Mouse (Mus musculus): ENCODE results near the gene Cyp46a1. TPM values are rescaled to one million over a fixed set of nuclear protein-coding genes. Genes with fewer than 3 reads are reported as not detected.
A peak's percentile ranks its signal among the peaks of the same experiment; 100 is the strongest.

Gene Cyp46a1
- polyA plus RNA-seq, 1 experiment from 2014 or later: 23.1 TPM

DNA sequence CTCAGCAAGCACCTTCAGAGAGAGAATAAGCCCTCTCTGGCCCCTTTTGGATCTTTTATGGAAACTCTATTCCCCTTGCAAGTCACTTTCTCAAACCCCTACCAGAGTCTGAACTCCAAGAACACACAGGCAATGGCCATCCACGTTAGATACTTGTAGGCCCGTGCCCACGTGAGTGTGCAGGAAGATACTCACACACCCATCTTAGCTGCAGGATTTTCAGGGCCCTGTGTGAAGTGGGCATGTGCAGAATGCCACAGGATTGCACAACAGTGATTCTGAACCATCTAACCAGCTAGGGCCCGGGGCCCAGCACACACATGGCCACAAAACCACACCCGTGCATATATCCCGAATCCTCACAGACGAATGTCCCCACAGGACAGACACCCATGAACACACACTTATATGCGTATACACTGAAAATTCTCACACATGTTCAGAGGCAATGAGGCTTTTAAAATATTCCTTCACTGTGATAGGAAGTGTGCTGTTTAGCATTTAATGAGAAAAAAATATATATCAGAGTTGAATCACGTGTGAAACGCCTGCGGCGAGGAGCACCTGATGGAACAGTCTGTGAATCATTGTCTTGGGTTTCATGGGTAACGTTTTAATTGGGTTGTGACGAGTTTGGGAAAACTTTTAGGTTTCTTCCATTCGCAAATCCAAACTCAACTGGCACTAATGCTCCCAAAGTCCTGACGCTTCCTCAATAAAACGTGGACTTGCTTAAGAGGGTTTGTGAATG, 60.5 kb downstream of the Cyp46a1 start:
- no peak overlapping the region for H3K4me3 ChIP-seq
- no peaks in the 10 kb centered on the region for H3K36me3 ChIP-seq (ENCODE audit: poor library complexity, severe bottlenecking)
- H3K27ac ChIP-seq: peak overlapping the region; percentile 79
- no peak overlapping the region for H3K4me2 ChIP-seq
- 84% methylated on average over 17 of the region's 17 CpGs for WGBS
- H3K4me1 ChIP-seq: peaks cover 49% of the 10 kb centered on the region
- no peaks in the 10 kb centered on the region for H3K27me3 ChIP-seq
- no peak overlapping the region for H3K9ac ChIP-seq
- no peaks in the 10 kb centered on the region for H3K9me3 ChIP-seq (replicated peaks)
- ATAC-seq: no peak

DNA sequence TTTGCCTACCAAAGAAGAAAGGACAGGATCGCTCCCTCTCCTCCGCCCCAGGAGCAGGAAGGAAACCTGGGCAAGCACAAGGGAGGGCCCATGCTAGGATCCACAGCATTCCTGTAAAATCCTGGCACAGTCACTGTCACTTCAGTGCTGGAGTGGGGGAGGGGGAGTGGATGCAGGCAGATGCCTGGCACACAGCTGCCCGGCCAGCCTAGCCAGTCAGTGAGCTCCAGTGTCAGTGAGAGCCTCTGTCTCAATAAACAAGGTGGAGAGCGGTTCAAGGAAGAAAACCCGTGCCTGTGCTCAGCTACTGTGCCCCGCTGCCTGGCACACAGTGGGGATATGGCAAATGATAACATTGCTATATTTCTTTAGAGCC, 61.1 kb downstream of the Cyp46a1 start:
- Histone ChIP-seq H3K4me2 (no peak overlapping the region), H3K36me3 (ENCODE audit: poor library complexity, severe bottlenecking) (no peaks in the 10 kb centered on the region), H3K27me3 (no peaks in the 10 kb centered on the region), H3K4me1 (peaks cover 49% of the 10 kb centered on the region), H3K9ac (no peak overlapping the region), H3K27ac (peak overlapping the region; percentile 79), H3K4me3 (no peak overlapping the region), H3K9me3 (replicated peaks) (no peaks in the 10 kb centered on the region)
- ATAC-seq: no peak
- 65% methylated on average over 6 of the region's 6 CpGs for WGBS

DNA sequence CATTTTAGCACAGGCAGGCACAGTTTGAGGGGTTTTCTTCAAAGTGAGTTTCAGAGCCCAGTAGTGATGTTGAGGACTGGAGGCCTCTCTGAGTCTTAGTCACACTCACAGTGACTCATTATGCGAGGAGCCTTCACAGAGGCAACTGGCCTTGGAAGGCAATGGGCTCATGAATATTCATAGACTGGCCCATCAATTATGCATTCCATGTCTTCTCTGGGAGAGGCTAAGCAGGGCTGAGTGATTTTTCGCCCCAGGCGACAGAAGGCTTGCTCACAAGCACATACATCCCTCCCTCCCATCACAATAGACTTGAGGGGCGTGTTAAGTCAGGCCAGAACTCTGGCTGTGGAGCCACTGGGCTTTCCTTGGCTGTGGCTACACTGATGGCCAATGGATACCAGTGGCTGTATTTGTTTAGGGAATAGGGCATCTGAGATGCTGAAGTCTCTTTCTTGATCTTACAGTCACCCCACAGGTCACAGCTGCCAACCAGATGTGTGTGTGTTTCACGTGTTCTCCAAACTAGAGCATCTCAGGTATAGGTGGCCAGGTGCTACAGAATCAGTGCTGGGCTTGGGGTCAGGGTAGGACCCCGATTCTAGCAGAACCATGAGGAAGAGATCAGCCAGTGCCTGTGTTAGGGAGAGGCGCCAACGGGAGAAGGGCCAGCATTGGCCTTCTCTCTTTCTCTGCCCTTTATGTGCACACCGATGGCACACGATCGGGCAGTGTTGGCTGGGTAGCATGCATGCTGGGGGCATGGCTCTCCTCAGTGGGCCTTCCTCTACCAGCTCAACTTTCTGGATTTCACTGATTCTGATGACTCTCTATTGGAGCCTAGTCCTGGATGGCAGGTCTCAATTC, 62.1 kb downstream of the Cyp46a1 start:
- H3K4me3 ChIP-seq: no peak overlapping the region
- H3K27ac ChIP-seq: peak overlapping the region; percentile 79
- peak; percentile 97 for ATAC-seq
- H3K27me3 ChIP-seq: no peaks in the 10 kb centered on the region
- no peaks in the 10 kb centered on the region for H3K36me3 ChIP-seq (ENCODE audit: poor library complexity, severe bottlenecking)
- H3K9me3 ChIP-seq (replicated peaks): no peaks in the 10 kb centered on the region
- no peak overlapping the region for H3K9ac ChIP-seq
- WGBS: 38% methylated on average over 11 of the region's 11 CpGs
- 0 out of 2 replicates have a peak overlapping the region, but pooled peaks have one; percentile 3 for H3K4me2 ChIP-seq
- H3K4me1 ChIP-seq: peaks cover 49% of the 10 kb centered on the region

DNA sequence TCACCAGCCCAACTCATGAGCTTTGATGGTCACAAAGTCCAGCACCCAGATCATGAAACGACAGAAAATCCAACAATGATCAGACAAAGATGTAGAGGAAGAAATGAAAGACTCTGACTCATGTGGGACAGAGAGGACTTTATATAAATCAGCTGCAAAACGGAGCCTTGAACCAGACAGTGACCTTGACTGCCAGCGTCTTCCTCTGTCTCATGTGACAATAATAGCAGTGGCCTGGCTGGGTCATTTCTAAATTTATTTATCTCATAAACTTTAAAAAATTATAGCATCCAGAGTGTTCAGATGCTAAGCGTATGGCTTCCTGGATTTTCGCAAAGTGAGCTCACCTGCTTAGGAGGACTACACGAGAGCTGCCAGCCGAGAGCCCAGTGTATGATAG, 64.5 kb downstream of the Cyp46a1 start:
- Histone ChIP-seq H3K27me3 (no peaks in the 10 kb centered on the region), H3K4me1 (peaks cover 36% of the 10 kb centered on the region), H3K4me2 (no peak overlapping the region), H3K9ac (no peak overlapping the region), H3K27ac (no peak overlapping the region), H3K9me3 (replicated peaks) (no peaks in the 10 kb centered on the region), H3K36me3 (ENCODE audit: poor library complexity, severe bottlenecking) (no peaks in the 10 kb centered on the region), H3K4me3 (no peak overlapping the region)
- WGBS: 94% methylated on average over 7 of the region's 7 CpGs
- ATAC-seq: no peak

DNA sequence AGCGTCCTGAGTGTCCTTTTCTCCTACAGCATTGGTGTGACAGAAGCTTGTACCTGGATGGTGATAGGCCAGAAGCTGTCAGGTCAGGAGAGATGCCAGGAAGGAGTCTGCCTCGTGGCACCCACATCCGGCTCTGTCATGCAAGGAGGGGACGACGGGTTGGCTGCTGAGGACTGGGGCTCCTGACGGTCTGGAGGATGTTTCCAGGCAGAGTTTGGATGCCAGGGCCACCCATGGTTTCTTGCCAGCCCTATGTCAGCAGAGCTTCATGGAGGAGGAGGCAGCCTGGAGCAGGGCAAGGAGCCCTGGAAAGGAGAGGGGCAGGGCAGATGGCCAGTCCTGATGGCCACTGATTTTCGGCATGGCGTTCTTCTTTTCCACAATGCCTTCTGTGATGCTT, 65.0 kb downstream of the Cyp46a1 start:
- no peak overlapping the region for H3K4me2 ChIP-seq

DNA sequence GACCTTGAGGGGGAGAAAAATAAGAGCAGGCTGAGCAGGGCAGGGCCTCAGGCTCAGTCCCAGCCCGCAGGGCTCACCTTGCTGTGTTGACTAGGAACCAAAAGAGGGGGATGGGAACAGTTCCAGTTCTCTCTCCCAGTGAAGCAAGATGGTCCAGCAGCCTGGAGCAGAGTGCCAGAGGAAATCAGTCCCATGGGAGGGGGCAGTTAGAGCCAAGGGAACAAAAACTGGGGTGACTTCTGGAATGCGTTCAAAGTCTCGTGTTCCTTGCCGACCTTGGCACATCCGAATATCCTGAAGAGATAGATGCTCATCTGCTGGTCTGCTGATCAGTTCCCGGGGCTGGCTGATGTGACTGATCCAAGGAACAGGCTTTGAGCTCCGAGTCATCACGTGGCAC, 66.8 kb downstream of the Cyp46a1 start:
- no peaks in the 10 kb centered on the region for H3K36me3 ChIP-seq (ENCODE audit: poor library complexity, severe bottlenecking)
- ATAC-seq: no peak
- H3K4me1 ChIP-seq: peaks cover 21% of the 10 kb centered on the region
- no peak overlapping the region for H3K9ac ChIP-seq
- no peak overlapping the region for H3K27ac ChIP-seq
- 78% methylated on average over 8 of the region's 8 CpGs for WGBS
- H3K4me3 ChIP-seq: no peak overlapping the region
- H3K27me3 ChIP-seq: no peaks in the 10 kb centered on the region
- no peaks in the 10 kb centered on the region for H3K9me3 ChIP-seq (replicated peaks)
- no peak overlapping the region for H3K4me2 ChIP-seq

More for the DNA sequence above, 65.0 kb downstream of the Cyp46a1 start:
- H3K27me3 ChIP-seq: no peaks in the 10 kb centered on the region
- ATAC-seq: no peak
- no peak overlapping the region for H3K27ac ChIP-seq
- H3K36me3 ChIP-seq (ENCODE audit: poor library complexity, severe bottlenecking): no peaks in the 10 kb centered on the region
- no peak overlapping the region for H3K4me3 ChIP-seq
- H3K9ac ChIP-seq: no peak overlapping the region
- WGBS: 92% methylated on average over 8 of the region's 8 CpGs
- H3K4me1 ChIP-seq: peaks cover 36% of the 10 kb centered on the region
- no peaks in the 10 kb centered on the region for H3K9me3 ChIP-seq (replicated peaks)

DNA sequence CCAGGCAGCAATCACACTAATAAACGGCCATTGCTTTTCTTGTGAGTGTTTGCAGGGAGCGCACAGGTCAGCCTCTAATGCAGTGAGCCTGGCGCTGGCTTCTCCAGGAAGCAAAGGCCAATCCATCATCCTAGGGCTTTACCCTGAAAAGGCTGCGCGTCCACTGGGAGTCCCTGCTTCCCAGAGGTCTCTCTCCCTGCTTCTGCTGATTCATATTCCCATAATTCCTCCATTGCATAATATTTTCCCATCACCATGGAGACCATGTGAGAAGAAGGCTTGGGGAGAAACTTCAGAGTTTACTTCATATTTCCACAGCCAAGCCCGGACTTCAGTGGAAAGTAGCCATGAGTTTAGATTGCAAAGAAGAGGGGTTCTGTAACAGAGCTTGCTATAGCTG, 69.8 kb downstream of the Cyp46a1 start:
- Histone ChIP-seq H3K27ac (no peak overlapping the region), H3K4me1 (peaks cover 5% of the 10 kb centered on the region), H3K9me3 (replicated peaks) (no peaks in the 10 kb centered on the region), H3K9ac (no peak overlapping the region), H3K4me3 (no peak overlapping the region), H3K4me2 (no peak overlapping the region), H3K27me3 (no peaks in the 10 kb centered on the region), H3K36me3 (ENCODE audit: poor library complexity, severe bottlenecking) (no peaks in the 10 kb centered on the region)
- ATAC-seq: no peak
- WGBS: 83% methylated on average over 6 of the region's 6 CpGs

DNA sequence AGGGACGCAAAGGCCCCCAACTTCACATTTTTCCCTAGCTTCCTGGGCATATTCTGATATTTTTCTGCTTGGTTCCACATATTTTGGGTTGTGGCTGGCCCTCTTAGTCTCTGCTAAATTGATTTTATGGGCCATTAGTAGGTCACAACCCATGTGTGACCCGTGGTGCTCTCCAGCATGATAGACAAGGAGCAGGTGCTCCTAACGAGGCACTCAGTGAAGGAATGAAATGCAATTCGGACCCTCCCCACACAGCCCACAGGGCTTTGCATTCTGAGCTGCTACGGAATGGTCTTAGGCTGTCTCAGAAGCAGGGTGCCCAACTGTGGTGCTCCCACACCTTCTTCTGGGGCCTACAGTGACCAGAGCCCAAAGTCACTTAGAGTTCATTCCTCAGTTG, 74.9 kb downstream of the Cyp46a1 start:
- H3K36me3 ChIP-seq (ENCODE audit: poor library complexity, severe bottlenecking): no peaks in the 10 kb centered on the region
- no peak overlapping the region for H3K27ac ChIP-seq
- no peak for ATAC-seq
- H3K4me2 ChIP-seq: no peak overlapping the region
- H3K4me1 ChIP-seq: peaks cover 17% of the 10 kb centered on the region
- no peaks in the 10 kb centered on the region for H3K9me3 ChIP-seq (replicated peaks)
- no peak overlapping the region for H3K4me3 ChIP-seq
- no peak overlapping the region for H3K9ac ChIP-seq
- 61% methylated on average over 5 of the region's 5 CpGs for WGBS
- no peaks in the 10 kb centered on the region for H3K27me3 ChIP-seq

DNA sequence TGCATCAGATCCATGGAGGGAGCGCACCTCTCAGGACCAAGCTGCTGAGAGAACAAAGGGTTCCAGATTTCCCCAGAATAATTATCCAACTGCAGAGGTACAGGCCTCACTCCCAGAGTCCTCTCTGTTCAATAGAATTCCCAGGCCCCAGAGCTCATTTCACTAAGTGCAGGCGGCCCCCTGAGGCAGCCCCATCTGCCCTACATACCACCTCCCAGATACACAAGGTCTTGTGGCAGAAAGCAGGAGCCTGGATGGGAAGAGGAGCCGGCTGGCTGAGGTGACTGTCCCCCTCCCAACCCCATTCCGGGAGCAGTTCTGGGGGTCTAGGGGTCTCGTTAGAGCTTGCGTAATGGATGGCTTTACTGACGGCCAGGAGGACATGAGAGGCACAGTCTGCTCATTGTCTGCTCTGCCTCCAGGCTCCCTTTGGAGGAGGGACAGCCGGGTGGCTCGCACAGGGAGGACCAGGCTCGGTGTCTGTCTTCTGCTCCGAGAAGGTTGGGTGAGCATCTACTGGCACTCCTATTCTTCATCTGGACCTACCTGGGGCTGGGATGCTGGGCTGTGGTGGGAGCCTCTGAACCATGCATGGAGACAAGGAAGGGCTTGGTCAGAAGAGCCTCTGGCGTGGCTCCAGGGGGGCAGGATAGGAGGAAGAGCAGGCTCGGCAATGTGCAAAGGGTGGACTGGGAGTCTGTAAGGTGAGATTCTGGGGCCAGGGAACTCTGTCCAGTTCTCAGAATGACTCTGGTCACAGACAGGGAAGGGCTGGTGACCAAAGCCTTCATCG, 76.4 kb downstream of the Cyp46a1 start:
- Histone ChIP-seq H3K4me3 (no peak overlapping the region), H3K9me3 (replicated peaks) (no peaks in the 10 kb centered on the region), H3K27ac (peak overlapping the region; percentile 16), H3K4me2 (no peak overlapping the region), H3K9ac (no peak overlapping the region), H3K27me3 (no peaks in the 10 kb centered on the region), H3K36me3 (ENCODE audit: poor library complexity, severe bottlenecking) (no peaks in the 10 kb centered on the region), H3K4me1 (peaks cover 17% of the 10 kb centered on the region)
- 62% methylated on average over 14 of the region's 14 CpGs for WGBS
- ATAC-seq: no peak

Other genes starting within 250 kb of the Cyp46a1 start
- gene Setd3, start 155.1 kb upstream of the Cyp46a1 start, polyA plus RNA-seq (2015; fragmentation: Nextera tagmentation; extraction: Ambion mirVana): 90.0 and 91.6 TPM in 2 replicates
- 4.5 and 5.3 TPM in 2 replicates for gene Ccnk, start 154.8 kb upstream of the Cyp46a1 start, polyA plus RNA-seq (2015; fragmentation: Nextera tagmentation; extraction: Ambion mirVana)
- gene Ccdc85c, start 59.0 kb upstream of the Cyp46a1 start, polyA plus RNA-seq (2015; fragmentation: Nextera tagmentation; extraction: Ambion mirVana): 16.2 and 17.4 TPM in 2 replicates
- 2.5 and 2.7 TPM in 2 replicates for gene Hhipl1, start 28.1 kb upstream of the Cyp46a1 start, polyA plus RNA-seq (2015; fragmentation: Nextera tagmentation; extraction: Ambion mirVana)
- 54.5 and 71.4 TPM in 2 replicates for gene Eml1, start 36.6 kb downstream of the Cyp46a1 start, polyA plus RNA-seq (2015; fragmentation: Nextera tagmentation; extraction: Ambion mirVana)
- 147 and 159 TPM in 2 replicates for gene Evl, start 220.3 kb downstream of the Cyp46a1 start, polyA plus RNA-seq (2015; fragmentation: Nextera tagmentation; extraction: Ambion mirVana)

Measured in forebrain, embryonic 13.5 days (tissue).